Mouse (Mus musculus) heart, adult 2 months (tissue): ENCODE measurements around the gene Pnisr. TPM values are rescaled to one million over a fixed set of nuclear protein-coding genes. Genes with fewer than 3 reads are reported as not detected.

Source experiments
- DNase-seq, 2 experiments: peaks; one replicate each; pipeline ENCODE4 v3.0.0; 2021
- H3K27ac ChIP-seq: fragments of 200-600 bp; 2 replicates; pipeline ENCODE4 v1.8.1; 2022
- H3K27me3 ChIP-seq: fragments of 200-500 bp; 2 replicates; pipeline ENCODE4 v1.6.1; 2012; ENCODE audit warnings: mild to moderate bottlenecking, low read length, inconsistent platforms, mixed read lengths; ENCODE audit not compliant: control insufficient read depth, insufficient read depth
- H3K36me3 ChIP-seq: fragments of 200-500 bp; 2 replicates; pipeline ENCODE4 v1.6.1; 2012; ENCODE audit warnings: low read length, inconsistent platforms; ENCODE audit not compliant: control insufficient read depth, insufficient read depth
- H3K4me1 ChIP-seq: fragments of 200-500 bp; 2 replicates; pipeline ENCODE4 v1.6.1; 2011; ENCODE audit warnings: low read length; ENCODE audit not compliant: control insufficient read depth, insufficient read depth
- H3K4me3 ChIP-seq: fragments of 200-600 bp; 2 replicates; pipeline ENCODE4 v1.8.1; 2022
- H3K79me2 ChIP-seq: fragments of 200-500 bp; replicated peaks from 2 replicates; pipeline ENCODE4 v1.6.1; 2012; ENCODE audit warnings: mild to moderate bottlenecking, inconsistent platforms, low read length, moderate library complexity, mixed read lengths; ENCODE audit not compliant: control insufficient read depth, insufficient read depth
- H3K9ac ChIP-seq: fragments of 200-500 bp; 2 replicates; pipeline ENCODE4 v1.6.1; 2012; ENCODE audit warnings: low read depth, mild to moderate bottlenecking, control low read depth, inconsistent platforms, low read length, mixed read lengths
- CTCF ChIP-seq: fragments of 200-600 bp; IDR thresholded peaks from 2 replicates; pipeline ENCODE4 v1.8.1; 2022; ENCODE audit warnings: antibody characterized with exemption, mild to moderate bottlenecking, moderate library complexity
- EP300 ChIP-seq: fragments of 200-500 bp; IDR thresholded peaks from 2 replicates; pipeline ENCODE4 v1.6.1; 2011; ENCODE audit warnings: low read depth, low read length, control low read depth; ENCODE audit not compliant: insufficient read depth
- POLR2A ChIP-seq: fragments of 200-500 bp; IDR thresholded peaks from 2 replicates; pipeline ENCODE4 v1.6.1; 2011; ENCODE audit warnings: mild to moderate bottlenecking, low read depth, low read length, control low read depth; ENCODE audit not compliant: insufficient read depth
- WGBS: fragments of 180-500 bp; shearing (Covaris S2); methylation state at CpG from one replicate; pipeline ENCODE4 v1.1.7; 2018; 5-methylcytosine and 5-hydroxymethylcytosine counted together
- intact Hi-C: fragments of 180-260 bp; cut with DNase I; formaldehyde crosslinking; loops from one replicate; pipeline ENCODE4 v1.15.1; 2025
- long read RNA-seq: library from polyadenylated mRNA; stranded (forward); transcript quantifications from one replicate; pipeline ENCODE4 v2.0.0, GENCODE M21; 2021
- polyA plus RNA-seq: library from polyadenylated mRNA; depleted of rRNA; stranded (reverse); fragments of >200 nt; gene quantifications from 2 replicates; pipeline ENCODE4 v1.2.3, GENCODE M21; 2012; rRNA removed
- total RNA-seq, 2 experiments: library from RNA; stranded (reverse); gene quantifications; 2 replicates each; pipeline ENCODE4 v1.2.3; 2021

Gene Pnisr
- total RNA-seq (10 to 100 TPM; 28.9 to 29.1 TPM), polyA plus RNA-seq (33.3 and 61.6 TPM in 2 replicates)
- long read RNA-seq, full-length matches to known transcripts = 4 of 18 reads
- long read RNA-seq, partial matches to known transcripts = 5 of 18 reads
- long read RNA-seq, other reads (novel, unspliced or antisense) = 9 of 18 reads

GRCm38 (mm10) chr4:21847481-21848286, at the start of gene Pnisr:
Gene Pnisr, plus strand, starts transcription at chr4:21847583.
- peaks cover 15% of the 10 kb centered on the region for H3K36me3 ChIP-seq
- under 1% methylated on average over 50 of the region's 50 CpGs for WGBS
- TF ChIP-seq POLR2A (peak; percentile 82), CTCF (peak; percentile 94), EP300 (0 out of 2 replicates have a peak, but pooled peaks have one; percentile 44)
- DNase-seq = peak; percentile 90 to 93
- H3K4me1 ChIP-seq = peaks cover 7% of the 10 kb centered on the region
- peak within 1 kb of the TSS; percentile 85 for H3K9ac ChIP-seq
- intact Hi-C loops = loop anchor here (1.0 to 10.0 kb wide), 5 partner anchors 70 to 1803 kb away; partner anchors contain the start of gene Ccnc
- H3K79me2 ChIP-seq = peaks cover 7% of the 10 kb centered on the region
- H3K27me3 ChIP-seq = no peaks in the 10 kb centered on the region
- peak within 1 kb of the TSS; percentile 96 for H3K4me3 ChIP-seq
- H3K27ac ChIP-seq = peak within 1 kb of the TSS; percentile 97

GRCm38 (mm10) chr4:21801013-21801412, 46.4 kb upstream of the Pnisr start:
- H3K27me3 ChIP-seq = no peaks in the 10 kb centered on the region
- intact Hi-C loops = no loop called here
- H3K9ac ChIP-seq = no peak overlapping the region
- H3K36me3 ChIP-seq = no peaks in the 10 kb centered on the region; the same call in 1 of the 2 replicates
- H3K4me3 ChIP-seq = no peak overlapping the region
- 97% methylated on average over 1 of the region's 1 CpGs for WGBS
- H3K79me2 ChIP-seq = no peaks in the 10 kb centered on the region
- no peaks in the 10 kb centered on the region for H3K4me1 ChIP-seq
- H3K27ac ChIP-seq = no peak overlapping the region
- TF ChIP-seq POLR2A = no peak
- TF ChIP-seq CTCF = no peak
- no peak for TF ChIP-seq EP300
- DNase-seq = no peak

GRCm38 (mm10) chr4:21801620-21802019, 45.8 kb upstream of the Pnisr start:
- no peaks in the 10 kb centered on the region for H3K27me3 ChIP-seq
- H3K36me3 ChIP-seq = no peaks in the 10 kb centered on the region; the same call in 1 of the 2 replicates
- no peaks in the 10 kb centered on the region for H3K79me2 ChIP-seq
- no peak for TF ChIP-seq CTCF
- no peak for TF ChIP-seq EP300
- TF ChIP-seq POLR2A = no peak
- H3K9ac ChIP-seq = no peak overlapping the region
- no peak overlapping the region for H3K4me3 ChIP-seq
- H3K27ac ChIP-seq = no peak overlapping the region
- no peak for DNase-seq
- WGBS = 92% methylated on average over 2 of the region's 2 CpGs
- intact Hi-C loops = no loop called here
- no peaks in the 10 kb centered on the region for H3K4me1 ChIP-seq

- H3K27me3 ChIP-seq = no peaks in the 10 kb centered on the region
- H3K4me3 ChIP-seq = no peak overlapping the region
- H3K27ac ChIP-seq = no peak overlapping the region
- no peak for TF ChIP-seq EP300
- no peak for TF ChIP-seq POLR2A
- TF ChIP-seq CTCF = no peak
- no peak for DNase-seq
- no peaks in the 10 kb centered on the region for H3K36me3 ChIP-seq
- WGBS = 78% methylated on average over 5 of the region's 5 CpGs
- no peak overlapping the region for H3K9ac ChIP-seq
- no peaks in the 10 kb centered on the region for H3K79me2 ChIP-seq
- intact Hi-C loops = no loop called here
- H3K4me1 ChIP-seq = no peaks in the 10 kb centered on the region
Observed at GRCm38 (mm10) chr4:21807204-21807603, 40.2 kb upstream of the Pnisr start.

GRCm38 (mm10) chr4:21810608-21811007, 36.8 kb upstream of the Pnisr start:
- TF ChIP-seq EP300 = no peak

DNA sequence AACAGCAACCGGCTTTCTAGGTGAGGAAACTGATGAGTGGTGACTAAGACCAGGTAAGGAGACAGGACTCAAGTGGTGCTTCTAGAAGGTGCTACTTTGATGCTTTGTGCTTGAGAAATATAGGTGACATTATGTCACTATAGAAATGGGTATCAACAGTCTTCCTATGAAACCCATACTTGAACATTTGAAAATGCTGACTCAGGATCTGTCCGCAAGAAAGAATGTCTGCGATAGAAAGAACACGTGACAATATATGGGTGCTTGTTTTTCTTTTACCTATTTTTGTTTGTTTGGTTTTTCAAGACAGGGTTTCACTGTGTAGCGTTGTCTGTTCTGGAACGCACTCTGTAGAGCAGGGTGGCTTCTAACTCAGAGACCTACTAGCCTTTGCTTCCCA, 34.7 kb upstream of the Pnisr start:
- Histone ChIP-seq H3K9ac (no peak overlapping the region), H3K27me3 (no peaks in the 10 kb centered on the region), H3K4me1 (no peaks in the 10 kb centered on the region), H3K4me3 (no peak overlapping the region), H3K79me2 (no peaks in the 10 kb centered on the region), H3K27ac (no peak overlapping the region), H3K36me3 (no peaks in the 10 kb centered on the region; the same call in 1 of the 2 replicates)
- no peak for TF ChIP-seq POLR2A
- no peak for TF ChIP-seq EP300
- TF ChIP-seq CTCF = no peak
- 88% methylated on average over 6 of the region's 6 CpGs for WGBS
- intact Hi-C loops = no loop called here
- DNase-seq = no peak

More at GRCm38 (mm10) chr4:21810608-21811007, 36.8 kb upstream of the Pnisr start:
- H3K9ac ChIP-seq = no peak overlapping the region
- 94% methylated on average over 3 of the region's 3 CpGs for WGBS
- no peak overlapping the region for H3K27ac ChIP-seq
- DNase-seq = no peak
- no peaks in the 10 kb centered on the region for H3K27me3 ChIP-seq
- intact Hi-C loops = no loop called here
- no peak overlapping the region for H3K4me3 ChIP-seq
- H3K79me2 ChIP-seq = no peaks in the 10 kb centered on the region
- no peaks in the 10 kb centered on the region for H3K4me1 ChIP-seq
- no peaks in the 10 kb centered on the region for H3K36me3 ChIP-seq
